Mouse (Mus musculus) left cerebral cortex, postnatal 25 days (tissue): ENCODE results near the gene Arid1b. TPM values are rescaled to one million over a fixed set of nuclear protein-coding genes. Genes with fewer than 3 reads are reported as not detected.

Experiments used
- DNase-seq, 2 experiments: peaks; one replicate each; pipeline ENCODE4 v3.0.0; 2022; ENCODE audit warnings: low spot score in 2 of 2, mixed read lengths in 1 of 2
- intact Hi-C: fragments of 180-260 bp; cut with DNase I; formaldehyde crosslinking; loops from one replicate; pipeline ENCODE4 v1.15.1; 2025
- total RNA-seq, 2 experiments: library from RNA; stranded (reverse); gene quantifications; 2 replicates each; pipeline ENCODE4 v1.2.3; 2021

Gene Arid1b
- total RNA-seq, 2 experiments from 2014 or later: 73.6 to 79.6 TPM

DNA sequence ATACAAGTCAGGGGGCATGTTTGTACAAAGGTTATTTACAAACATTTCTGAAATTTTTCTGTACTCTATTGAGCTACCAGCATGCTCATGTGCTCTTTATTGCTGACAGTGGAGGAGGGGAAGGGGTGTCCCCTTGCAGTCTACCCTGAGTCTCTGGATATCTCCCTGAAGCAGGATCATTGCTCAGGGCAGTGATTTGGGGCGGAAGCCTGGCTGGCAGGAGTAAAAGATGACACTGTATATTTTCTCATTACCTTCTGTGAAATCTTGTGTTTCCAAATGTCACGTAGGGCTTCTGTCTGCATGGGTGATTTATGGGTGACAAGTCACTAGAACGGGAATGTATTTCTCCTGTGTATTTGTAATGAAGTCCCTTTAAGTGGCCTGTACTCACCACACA lies 18.0 kb downstream of the Arid1b start:
- DNase-seq: no peak
- intact Hi-C loops: no loop called here

DNA sequence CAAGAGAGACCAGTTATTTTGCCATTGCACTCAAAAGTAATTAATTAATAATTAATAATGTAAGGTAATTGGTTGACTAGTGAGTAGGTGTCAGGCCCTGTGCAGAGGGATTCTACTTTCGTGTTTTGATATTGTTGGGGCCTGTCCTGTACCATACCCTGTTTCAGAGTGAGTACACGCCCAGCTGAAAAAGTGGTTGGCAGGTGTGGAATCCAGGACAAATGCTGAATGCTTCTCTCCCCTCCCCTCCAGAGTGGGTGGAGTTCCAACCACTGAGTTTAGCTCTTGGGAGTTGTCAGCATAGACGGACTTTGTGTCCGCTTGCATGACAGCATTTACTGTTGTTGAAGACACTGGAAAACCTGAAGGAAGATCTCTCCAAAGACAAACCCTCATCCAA lies 18.4 kb downstream of the Arid1b start:
- intact Hi-C loops: no loop called here
- no peak for DNase-seq

DNA sequence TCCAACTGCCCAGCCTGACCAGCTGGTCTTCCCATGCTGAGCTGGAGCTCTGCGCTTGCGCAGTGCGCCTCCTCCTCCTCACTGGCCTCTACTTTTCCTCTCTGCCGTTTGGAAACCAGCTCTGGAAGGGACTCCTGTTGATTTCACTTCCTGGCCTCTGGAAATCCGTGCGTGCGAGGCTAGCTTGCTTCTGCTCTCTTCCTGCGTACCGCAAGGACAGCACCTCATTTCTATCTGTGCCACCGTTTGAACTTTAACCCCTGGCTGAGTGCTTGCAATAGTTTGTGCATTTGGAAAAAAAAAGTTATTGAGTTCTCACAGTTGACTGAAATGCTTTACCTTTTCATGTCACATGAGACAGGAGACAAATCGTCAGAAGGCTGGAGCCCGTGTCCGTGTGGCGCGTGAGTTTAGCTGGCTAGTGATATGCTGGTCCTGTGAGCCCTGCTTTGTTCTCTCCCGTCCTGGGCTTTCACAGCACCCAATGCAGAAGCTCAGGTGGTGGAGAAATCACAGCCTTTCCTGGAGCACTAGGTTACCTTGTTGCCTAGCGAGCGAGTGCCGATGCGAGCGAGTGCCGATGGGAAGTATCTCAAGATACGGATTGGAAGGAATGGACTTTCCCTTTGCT lies 20.3 kb downstream of the Arid1b start:
- intact Hi-C loops: no loop called here
- no peak for DNase-seq

GRCm38 (mm10) chr17:5016404-5016803 lies 22.3 kb downstream of the Arid1b start:
- intact Hi-C loops: no loop called here
- DNase-seq: no peak

DNA sequence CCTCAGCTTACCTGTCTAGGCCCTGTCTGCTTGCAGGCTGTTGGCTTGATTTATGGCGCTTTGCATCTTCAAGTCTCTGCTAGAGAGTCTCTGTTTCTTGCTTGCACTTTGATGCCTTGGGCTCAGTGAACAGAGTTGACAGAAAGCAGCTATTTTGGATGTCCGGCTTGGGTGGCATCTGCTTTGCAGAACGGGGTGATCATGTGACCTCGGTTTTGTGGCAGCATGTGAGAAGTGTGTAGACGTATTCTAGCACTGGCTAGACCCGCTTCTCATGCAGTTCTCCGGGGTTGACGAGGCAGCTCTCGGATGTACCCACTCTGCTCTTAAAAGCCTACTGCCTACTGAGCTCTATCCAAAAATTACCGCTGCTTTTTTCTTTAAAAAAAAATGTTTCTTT lies 22.9 kb downstream of the Arid1b start:
- intact Hi-C loops: no loop called here
- no peak for DNase-seq

- DNase-seq: no peak
- intact Hi-C loops: no loop called here
Observed at GRCm38 (mm10) chr17:5021303-5022003, 27.3 kb downstream of the Arid1b start.

DNA sequence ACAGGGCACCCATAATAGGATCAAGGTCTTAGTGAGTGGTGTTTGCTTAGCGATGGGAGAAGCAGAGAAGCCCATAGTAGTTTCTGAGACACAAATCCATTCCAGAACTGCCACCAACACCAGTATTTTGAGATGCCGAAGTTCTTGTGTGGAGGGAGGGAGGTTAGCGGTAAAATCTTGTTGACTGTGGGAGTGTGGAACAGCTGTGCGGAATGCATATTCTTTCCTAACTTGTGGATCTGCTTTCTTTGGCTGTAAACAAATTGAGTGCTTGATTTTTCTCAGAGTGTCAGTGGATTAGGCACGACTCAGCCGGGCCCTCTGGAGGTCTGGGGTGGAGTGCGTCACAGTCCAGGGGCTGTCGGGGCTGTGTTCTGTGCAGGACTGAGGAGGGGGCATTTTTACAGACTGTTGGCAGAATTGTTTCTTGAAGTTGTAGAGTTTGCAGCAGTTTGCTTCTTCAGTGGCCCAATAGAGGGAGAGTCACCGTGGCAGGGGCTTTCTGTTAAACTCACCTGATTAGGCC lies 27.9 kb downstream of the Arid1b start:
- peak in 1 of 2 experiments; percentile 48 for DNase-seq
- intact Hi-C loops: no loop called here

GRCm38 (mm10) chr17:5023745-5024144 lies 29.6 kb downstream of the Arid1b start:
- no peak for DNase-seq
- intact Hi-C loops: no loop called here

- intact Hi-C loops: no loop called here
- DNase-seq: no peak
Observed at GRCm38 (mm10) chr17:5025400-5025799, 31.3 kb downstream of the Arid1b start.

GRCm38 (mm10) chr17:5026578-5026977 lies 32.4 kb downstream of the Arid1b start:
- DNase-seq: no peak
- intact Hi-C loops: no loop called here

- intact Hi-C loops: no loop called here
- DNase-seq: no peak
Observed at GRCm38 (mm10) chr17:5029148-5029547, 35.0 kb downstream of the Arid1b start.

DNA sequence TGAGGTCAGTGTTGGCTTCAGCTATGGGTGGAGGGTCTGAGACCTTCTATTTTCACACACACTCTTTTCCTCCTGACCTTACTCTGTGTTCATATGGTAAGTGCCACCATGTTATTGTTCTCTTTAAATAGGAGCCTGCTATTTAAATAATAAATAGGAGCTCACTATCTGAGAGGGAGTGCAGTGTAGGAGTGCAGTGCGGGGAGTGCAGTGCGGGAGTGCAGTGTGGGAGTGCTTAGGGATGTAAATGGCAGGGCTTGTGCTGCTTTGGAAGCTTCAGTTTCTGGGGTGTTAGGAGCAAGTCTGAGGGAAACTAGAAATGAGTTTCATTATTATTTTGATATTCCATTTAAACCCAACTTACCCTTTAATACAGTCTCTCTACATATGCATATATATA lies 36.2 kb downstream of the Arid1b start:
- DNase-seq: no peak
- intact Hi-C loops: no loop called here

DNA sequence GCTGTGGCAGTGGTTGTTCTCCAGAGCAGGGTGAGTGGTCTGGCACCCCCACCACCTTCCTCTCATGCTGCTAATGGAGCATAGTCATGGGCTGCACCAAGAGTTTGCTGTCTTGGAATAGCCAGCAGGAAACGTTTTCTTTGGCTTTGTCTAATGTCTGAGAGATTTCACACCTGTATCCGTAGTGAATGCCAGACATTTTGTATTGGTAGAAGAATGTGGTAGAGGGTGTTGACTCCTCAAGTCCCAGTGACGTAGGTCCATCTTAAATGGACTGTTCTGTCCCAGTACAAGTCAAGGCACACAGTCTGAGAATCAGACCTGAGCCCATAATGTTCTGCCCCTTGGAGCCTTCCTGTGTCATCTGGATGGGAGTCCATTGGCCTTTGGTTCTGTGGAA lies 39.2 kb downstream of the Arid1b start:
- DNase-seq: no peak
- intact Hi-C loops: no loop called here

- DNase-seq: no peak
- intact Hi-C loops: no loop called here
Observed at GRCm38 (mm10) chr17:5034201-5034600, 40.1 kb downstream of the Arid1b start.

DNA sequence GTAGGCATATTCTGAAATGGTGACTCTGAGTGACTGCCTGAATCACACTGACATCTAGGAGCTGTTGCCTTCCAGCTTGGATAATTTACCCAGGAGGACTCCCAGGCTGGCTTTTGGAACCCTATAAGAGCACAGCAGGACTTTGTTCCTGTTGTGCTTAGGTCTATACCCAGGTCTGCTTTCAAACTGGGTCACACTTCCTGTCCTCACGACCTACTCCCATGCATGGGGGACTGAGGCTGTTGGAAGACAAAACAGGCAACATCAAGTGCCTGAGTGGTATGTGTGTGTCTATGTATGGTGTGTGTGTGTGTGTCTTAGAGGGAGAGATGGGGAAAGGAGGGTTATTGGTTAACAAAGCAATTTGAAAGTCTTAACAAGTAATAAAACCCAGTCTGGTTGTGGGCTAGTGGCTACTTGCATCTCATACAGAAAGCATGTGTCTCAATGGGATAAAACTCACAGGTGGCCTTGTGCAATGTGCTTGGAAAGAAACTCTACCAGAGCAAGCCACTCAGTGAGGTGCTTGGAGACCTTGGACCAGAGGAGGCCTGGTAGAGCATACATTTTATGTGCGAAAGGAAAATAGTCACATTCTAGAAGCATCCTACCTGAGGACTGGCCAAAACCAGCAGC lies 42.2 kb downstream of the Arid1b start:
- DNase-seq: no peak
- intact Hi-C loops: no loop called here

DNA sequence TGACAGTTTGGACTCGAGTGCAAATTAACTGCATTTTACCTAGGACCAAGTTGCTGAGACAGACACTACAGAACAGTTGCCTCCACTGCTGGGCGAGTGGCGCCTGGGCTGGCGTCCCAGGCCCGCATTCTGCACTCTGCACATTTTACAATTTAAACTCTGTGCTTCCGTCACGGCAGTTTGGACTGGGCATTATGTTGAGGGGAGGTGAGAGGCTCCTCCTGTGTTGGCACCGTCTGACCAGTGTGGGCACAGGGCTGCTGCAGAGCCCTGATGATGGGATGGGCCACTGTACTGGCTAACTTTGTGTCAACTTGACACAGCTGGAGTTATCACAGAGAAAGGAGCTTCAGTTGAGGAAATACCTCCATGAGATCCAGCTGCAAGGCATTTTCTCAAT lies 43.1 kb downstream of the Arid1b start:
- no peak for DNase-seq
- intact Hi-C loops: no loop called here

GRCm38 (mm10) chr17:5039826-5040225 lies 45.7 kb downstream of the Arid1b start:
- intact Hi-C loops: no loop called here
- no peak for DNase-seq

GRCm38 (mm10) chr17:5043871-5044270 lies 49.7 kb downstream of the Arid1b start:
- intact Hi-C loops: no loop called here
- DNase-seq: no peak

GRCm38 (mm10) chr17:5045613-5046012 lies 51.5 kb downstream of the Arid1b start:
- no peak for DNase-seq
- intact Hi-C loops: no loop called here

GRCm38 (mm10) chr17:5047373-5047772 lies 53.2 kb downstream of the Arid1b start:
- no peak for DNase-seq

DNA sequence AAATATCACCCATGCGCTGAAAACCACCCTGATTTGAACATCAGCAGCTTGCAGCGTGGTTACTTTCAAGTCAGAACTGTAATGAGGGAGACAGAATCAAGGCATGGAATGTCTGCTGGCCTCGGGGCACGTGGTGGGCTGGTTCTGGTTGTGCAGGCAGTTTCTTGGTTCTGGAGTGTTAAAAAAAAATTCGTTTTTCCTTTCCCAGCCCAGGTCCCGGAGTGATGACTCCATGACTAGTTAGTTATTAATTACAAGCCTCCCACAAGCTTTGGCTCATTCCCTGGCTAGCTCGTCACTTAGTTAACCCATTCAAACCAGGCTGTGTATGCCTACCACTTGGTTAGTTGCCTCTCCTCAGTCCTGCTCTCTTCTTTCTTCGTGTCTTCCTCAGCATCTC lies 56.1 kb downstream of the Arid1b start:
- no peak for DNase-seq

More at GRCm38 (mm10) chr17:5047373-5047772, 53.2 kb downstream of the Arid1b start:
- intact Hi-C loops: no loop called here

More for the DNA sequence above, 56.1 kb downstream of the Arid1b start:
- intact Hi-C loops: no loop called here
